Mouse (Mus musculus) bone marrow, adult 2 months (tissue): ENCODE data around the gene Relt.

Experiments
- CTCF ChIP-seq: fragments of 200-500 bp; IDR thresholded peaks from 2 replicates; pipeline ENCODE4 v1.5.1; 2011; ENCODE audit warnings: low read length, control low read depth; ENCODE audit not compliant: control insufficient read depth, insufficient read depth
- POLR2A ChIP-seq: fragments of 200-500 bp; IDR thresholded peaks from 2 replicates; pipeline ENCODE4 v1.6.1; 2011; ENCODE audit warnings: low read depth, mild to moderate bottlenecking, control low read depth, low read length, borderline replicate concordance; ENCODE audit not compliant: control insufficient read depth

DNA sequence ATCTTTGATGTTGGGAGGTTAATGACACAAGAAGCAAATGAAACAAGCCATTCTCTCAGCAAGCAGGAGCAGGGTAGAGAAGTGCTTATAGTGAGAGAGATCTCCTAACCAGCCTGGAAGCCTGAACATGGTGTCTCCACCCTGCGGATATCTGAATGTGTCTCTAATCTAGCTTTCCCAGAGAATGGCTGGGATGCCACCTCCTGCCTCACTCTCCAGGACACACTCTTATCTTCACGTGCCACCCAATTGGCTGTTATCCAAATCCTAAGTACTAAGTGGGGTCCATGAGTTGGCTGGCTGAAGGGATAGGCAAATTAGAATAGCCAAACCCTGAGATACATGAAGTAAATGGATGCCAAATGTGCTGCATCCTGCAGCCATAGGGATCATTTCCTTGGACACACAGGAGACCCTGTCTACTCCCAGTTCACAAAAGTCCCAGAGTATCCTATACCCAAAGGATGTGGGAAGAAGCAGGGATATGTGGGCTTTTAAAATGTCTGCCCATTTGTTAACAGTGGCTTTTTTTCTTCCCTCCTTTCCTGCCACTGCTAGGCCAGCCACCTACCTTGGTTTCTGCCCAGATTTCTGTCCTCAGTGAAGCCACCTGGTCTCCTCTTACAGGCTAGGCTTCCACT lies 18.7 kb downstream of the Relt start:
- TF ChIP-seq POLR2A, result no peak
- no peak for TF ChIP-seq CTCF
